In genomic region chr19:59387178-59387577, GRCm38 (mm10) we compare ENCODE assay signal across 10 mouse cellular contexts. TPM values are rescaled to one million over a fixed set of nuclear protein-coding genes. Genes with fewer than 3 reads are reported as not detected.
DNase-seq lines count a peak whose midpoint lies in the region; ATAC-seq and TF ChIP-seq lines count a peak whose summit lies in the region.
"Had no signal": no experiment of that assay in that cellular context is flagged by ENCODE, and none has a peak within 500 bp of the region (broad histone marks: within the 10 kb centered on the region; RNA-seq: fewer than 3 reads in every experiment).

No protein-coding gene starts in this region.

- no peaks in the 10 kb centered on the region for H3K79me2 ChIP-seq in liver, adult 2 months (ENCODE audit: control insufficient read depth, insufficient read depth, low read length)

- peak; percentile 48; the same call in 1 of the 2 replicates for TF ChIP-seq CTCF in liver, adult 2 months (IDR thresholded peaks at IDR 0.05; ENCODE audit: low read depth, low read length)
- TF ChIP-seq CTCF in Patski (IDR thresholded peaks at IDR 0.05), result peak; percentile 92

- POLR2A ChIA-PET in Patski (lab: Charles Lee), result interaction anchor here (0.6 kb wide), 1 partner anchor 14 kb away, joined by 3 read pairs; no protein-coding TSS in a partner anchor

- no peak for ATAC-seq in forebrain, embryonic 14.5 days
- no peak for ATAC-seq in forebrain, embryonic 15.5 days (replicated peaks)
- ATAC-seq in liver, embryonic 12.5 days, result no peak
- peak; percentile 53 for ATAC-seq in Patski
- ATAC-seq in neural tube, embryonic 11.5 days (ENCODE audit: insufficient read depth, low FRiP score, low TSS enrichment), result no peak
- no peak for ATAC-seq in midbrain, embryonic 13.5 days

- H3K36me3 ChIP-seq in forebrain, embryonic 14.5 days (ENCODE audit: control insufficient read depth, insufficient read depth, low read length), result no peaks in the 10 kb centered on the region
- no peaks in the 10 kb centered on the region for H3K36me3 ChIP-seq in forebrain, embryonic 15.5 days
- H3K36me3 ChIP-seq in liver, adult 2 months (ENCODE audit: control insufficient read depth, insufficient read depth, low read length), result no peaks in the 10 kb centered on the region
- no peaks in the 10 kb centered on the region for H3K36me3 ChIP-seq in liver, embryonic 12.5 days
- no peaks in the 10 kb centered on the region for H3K36me3 ChIP-seq in neural tube, embryonic 11.5 days (ENCODE audit: control insufficient read depth, insufficient read depth, low read length)
- no peaks in the 10 kb centered on the region for H3K36me3 ChIP-seq in midbrain, embryonic 13.5 days
- H3K36me3 ChIP-seq: hindbrain, embryonic 15.5 days; neural tube, embryonic 13.5 days had no signal

- in situ Hi-C loops in Patski (cut with MboI; ENCODE audit: low pct_unique_long_range_greater_than_20kb), result loop anchor here (10.0 kb wide), 1 partner anchor 142 kb away; no protein-coding TSS in a partner anchor

- DNase-seq in forebrain, embryonic 14.5 days (ENCODE audit: low spot score), result peak; percentile 62
- no peak for DNase-seq in liver, adult 2 months (ENCODE audit: extremely low read depth, low read depth, low spot score)
- no peak for DNase-seq in Patski (ENCODE audit: low read depth, low spot score)
- DNase-seq in hindlimb bud, embryonic 11.5 days (ENCODE audit: extremely low spot score, low read depth, low spot score), result peak; percentile 37
- peak; percentile 50 for DNase-seq in neural tube, embryonic 11.5 days (ENCODE audit: low spot score)

- no peak overlapping the region for H3K4me2 ChIP-seq in forebrain, embryonic 14.5 days (ENCODE audit: low read length)
- no peak overlapping the region for H3K4me2 ChIP-seq in forebrain, embryonic 15.5 days (replicated peaks)
- no peak overlapping the region for H3K4me2 ChIP-seq in liver, embryonic 12.5 days
- no peak overlapping the region for H3K4me2 ChIP-seq in neural tube, embryonic 11.5 days (ENCODE audit: low read depth)
- no peak overlapping the region for H3K4me2 ChIP-seq in midbrain, embryonic 13.5 days (replicated peaks)
- H3K4me2 ChIP-seq: hindbrain, embryonic 15.5 days; neural tube, embryonic 13.5 days had no signal

- 45% methylated on average over 1 of the region's 1 CpGs for WGBS in forebrain, embryonic 14.5 days
- 54% methylated on average over 1 of the region's 1 CpGs for WGBS in forebrain, embryonic 15.5 days
- WGBS in liver, adult 2 months, result 41% methylated on average over 1 of the region's 1 CpGs
- WGBS in liver, embryonic 12.5 days (ENCODE audit: insufficient replicate concordance), result 53% methylated on average over 1 of the region's 1 CpGs
- 71% methylated on average over 1 of the region's 1 CpGs for WGBS in neural tube, embryonic 11.5 days
- 67% methylated on average over 1 of the region's 1 CpGs for WGBS in midbrain, embryonic 13.5 days

- H3K27ac ChIP-seq in forebrain, embryonic 14.5 days (ENCODE audit: low read depth, low read length), result no peak overlapping the region
- no peak overlapping the region for H3K27ac ChIP-seq in forebrain, embryonic 15.5 days (replicated peaks)
- no peak overlapping the region for H3K27ac ChIP-seq in liver, adult 2 months (replicated peaks; ENCODE audit: insufficient read depth, low read depth, low read length)
- H3K27ac ChIP-seq in liver, embryonic 12.5 days, result no peak overlapping the region
- H3K27ac ChIP-seq in neural tube, embryonic 11.5 days (ENCODE audit: low read depth, low read length), result no peak overlapping the region
- no peak overlapping the region for H3K27ac ChIP-seq in midbrain, embryonic 13.5 days
- H3K27ac ChIP-seq: hindbrain, embryonic 15.5 days; neural tube, embryonic 13.5 days had no signal

- no peak for TF ChIP-seq POLR2A in liver, adult 2 months (IDR thresholded peaks at IDR 0.05; ENCODE audit: extremely low read depth, insufficient read depth, low read length)

- H3K27me3 ChIP-seq in forebrain, embryonic 14.5 days (replicated peaks; ENCODE audit: control insufficient read depth, insufficient read depth, low read length), result no peaks in the 10 kb centered on the region
- H3K27me3 ChIP-seq in forebrain, embryonic 15.5 days, result 0 out of 2 replicates have a peak, but pooled peaks cover 3% of the 10 kb centered on the region
- no peaks in the 10 kb centered on the region for H3K27me3 ChIP-seq in liver, adult 2 months (ENCODE audit: control insufficient read depth, insufficient read depth, low read length)
- H3K27me3 ChIP-seq in liver, embryonic 12.5 days (replicated peaks), result peaks cover 42% of the 10 kb centered on the region
- peaks cover 20% of the 10 kb centered on the region for H3K27me3 ChIP-seq in Patski
- no peaks in the 10 kb centered on the region for H3K27me3 ChIP-seq in neural tube, embryonic 11.5 days (ENCODE audit: control insufficient read depth, insufficient read depth, low read length)
- peaks cover 5% of the 10 kb centered on the region; the same call in 1 of the 2 replicates for H3K27me3 ChIP-seq in midbrain, embryonic 13.5 days

- H3K4me1 ChIP-seq in forebrain, embryonic 14.5 days (ENCODE audit: control insufficient read depth, insufficient read depth, low read length), result peaks cover 8% of the 10 kb centered on the region
- peaks cover 14% of the 10 kb centered on the region for H3K4me1 ChIP-seq in forebrain, embryonic 15.5 days
- H3K4me1 ChIP-seq in liver, adult 2 months (ENCODE audit: control insufficient read depth, insufficient read depth, low read length), result peaks cover 6% of the 10 kb centered on the region; the same call in 1 of the 2 replicates
- H3K4me1 ChIP-seq in liver, embryonic 12.5 days, result peaks cover 38% of the 10 kb centered on the region
- no peaks in the 10 kb centered on the region for H3K4me1 ChIP-seq in neural tube, embryonic 11.5 days (ENCODE audit: control insufficient read depth, insufficient read depth, low read length)
- peaks cover 11% of the 10 kb centered on the region for H3K4me1 ChIP-seq in midbrain, embryonic 13.5 days (replicated peaks)

- no peak overlapping the region for H3K9ac ChIP-seq in forebrain, embryonic 14.5 days (ENCODE audit: low read length)
- no peak overlapping the region for H3K9ac ChIP-seq in forebrain, embryonic 15.5 days (replicated peaks)
- H3K9ac ChIP-seq in liver, adult 2 months (ENCODE audit: low read depth, low read length), result no peak overlapping the region
- H3K9ac ChIP-seq in liver, embryonic 12.5 days, result no peak overlapping the region
- H3K9ac ChIP-seq in neural tube, embryonic 11.5 days (ENCODE audit: low read length), result no peak overlapping the region
- H3K9ac ChIP-seq in midbrain, embryonic 13.5 days (replicated peaks), result no peak overlapping the region
- H3K9ac ChIP-seq: hindbrain, embryonic 15.5 days; neural tube, embryonic 13.5 days had no signal

- CTCF ChIA-PET in Patski (lab: Charles Lee), result interaction anchor here (0.6 to 4.7 kb wide), 12 partner anchors 9 to 954 kb away, joined by 3 to 27 read pairs (median 4); no protein-coding TSS in a partner anchor

- H3K4me3 ChIP-seq in forebrain, embryonic 14.5 days (ENCODE audit: low read depth, low read length), result no peak overlapping the region
- no peak overlapping the region for H3K4me3 ChIP-seq in forebrain, embryonic 15.5 days
- no peak overlapping the region for H3K4me3 ChIP-seq in liver, adult 2 months (ENCODE audit: insufficient read depth, low read depth, low read length)
- H3K4me3 ChIP-seq in liver, embryonic 12.5 days, result no peak overlapping the region
- no peak overlapping the region for H3K4me3 ChIP-seq in neural tube, embryonic 11.5 days (ENCODE audit: low read depth, low read length)
- H3K4me3 ChIP-seq in midbrain, embryonic 13.5 days (replicated peaks), result no peak overlapping the region
- H3K4me3 ChIP-seq: hindbrain, embryonic 15.5 days; neural tube, embryonic 13.5 days had no signal

- no peaks in the 10 kb centered on the region for H3K9me3 ChIP-seq in forebrain, embryonic 14.5 days (replicated peaks; ENCODE audit: control insufficient read depth, low read length)
- H3K9me3 ChIP-seq in forebrain, embryonic 15.5 days, result no peaks in the 10 kb centered on the region
- H3K9me3 ChIP-seq in liver, embryonic 12.5 days (replicated peaks), result no peaks in the 10 kb centered on the region
- no peaks in the 10 kb centered on the region for H3K9me3 ChIP-seq in neural tube, embryonic 11.5 days (ENCODE audit: control insufficient read depth, low read length)
- H3K9me3 ChIP-seq in midbrain, embryonic 13.5 days, result no peaks in the 10 kb centered on the region
- H3K9me3 ChIP-seq: hindbrain, embryonic 15.5 days; neural tube, embryonic 13.5 days had no signal

RNA-seq across cellular contexts. Expression of gene Pdzd8, which starts 41.6 kb away (rescaled TPM):
- polyA plus RNA-seq in forebrain, embryonic 14.5 days (2014; fragmentation: Nextera tagmentation; extraction: Ambion mirVana), result 11.2 and 12.3 TPM in 2 replicates
- polyA plus RNA-seq in forebrain, embryonic 15.5 days (2015; fragmentation: Nextera tagmentation; extraction: Ambion mirVana), result 8.7 and 9.2 TPM in 2 replicates
- 16.4 and 17.0 TPM in 2 replicates for total RNA-seq in liver, adult 2 months (2014; rRNA removed)
- polyA plus RNA-seq in liver, adult 2 months (2012; rRNA removed), result 4.3 and 4.8 TPM in 2 replicates
- polyA plus RNA-seq in liver, embryonic 12.5 days (2016; fragmentation: Nextera tagmentation; extraction: Ambion mirVana), result 9.1 and 9.7 TPM in 2 replicates
- 38.5 TPM for polyA plus RNA-seq in Patski (2021)
- polyA plus RNA-seq in neural tube, embryonic 11.5 days (2014; fragmentation: Nextera tagmentation; extraction: Ambion mirVana), result 15.1 and 16.4 TPM in 2 replicates
- polyA plus RNA-seq in midbrain, embryonic 13.5 days (2015; fragmentation: Nextera tagmentation; extraction: Ambion mirVana), result 9.3 and 9.5 TPM in 2 replicates

Comparison
In these comparisons a context has a peak if more than half of its experiments do, and no peak if none do; other contexts are left out.
1. DNase-seq: peak in forebrain, embryonic 14.5 days (single experiment), hindlimb bud, embryonic 11.5 days (single experiment) and neural tube, embryonic 11.5 days (single experiment); none in liver, adult 2 months (single experiment) and Patski (single experiment).